Mouse (Mus musculus) Muller cell, postnatal 12 days (primary cell): ENCODE results near the gene Lactbl1.

ENCODE experiments used
- DNase-seq: peaks from one replicate; pipeline ENCODE4 v3.0.0-alpha.2; 2015; ENCODE audit errors: inconsistent ontology term

The Lactbl1 gene

GRCm38 (mm10) chr4:136636983-136637562 lies 14.7 kb downstream of the Lactbl1 start:
- DNase-seq, result no peak

GRCm38 (mm10) chr4:136637563-136638229 lies 15.3 kb downstream of the Lactbl1 start:
- peak; percentile 55 for DNase-seq

- DNase-seq, result no peak
These were observed 15.9 kb downstream of the Lactbl1 start for GRCm38 (mm10) chr4:136638230-136638750.

- peak; percentile 83 for DNase-seq
These were observed 16.5 kb downstream of the Lactbl1 start for GRCm38 (mm10) chr4:136638890-136639289.

- peak; percentile 70 for DNase-seq
These were observed 26.6 kb downstream of the Lactbl1 start for GRCm38 (mm10) chr4:136648922-136649479.

GRCm38 (mm10) chr4:136649480-136650196 lies 27.2 kb downstream of the Lactbl1 start:
- DNase-seq, result peak; percentile 88

- DNase-seq, result no peak
These were observed 27.8 kb downstream of the Lactbl1 start for GRCm38 (mm10) chr4:136650261-136650660.

GRCm38 (mm10) chr4:136651357-136651811 lies 29.0 kb downstream of the Lactbl1 start:
- no peak for DNase-seq

- DNase-seq, result no peak
These were observed 29.6 kb downstream of the Lactbl1 start for GRCm38 (mm10) chr4:136651882-136652527.

- DNase-seq, result no peak
These were observed 30.1 kb downstream of the Lactbl1 start for GRCm38 (mm10) chr4:136652528-136652910.

- no peak for DNase-seq
These were observed 30.6 kb downstream of the Lactbl1 start for GRCm38 (mm10) chr4:136653019-136653418.

- DNase-seq, result no peak
These were observed 31.3 kb downstream of the Lactbl1 start for GRCm38 (mm10) chr4:136653692-136654234.

- DNase-seq, result no peak
These were observed 35.5 kb downstream of the Lactbl1 start for GRCm38 (mm10) chr4:136657914-136658313.

- no peak for DNase-seq
These were observed 42.6 kb downstream of the Lactbl1 start for GRCm38 (mm10) chr4:136665068-136665467.

GRCm38 (mm10) chr4:136666002-136666401 lies 43.6 kb downstream of the Lactbl1 start:
- DNase-seq, result no peak

- DNase-seq, result no peak
These were observed 45.3 kb downstream of the Lactbl1 start for GRCm38 (mm10) chr4:136667757-136668156.

- no peak for DNase-seq
These were observed 50.1 kb downstream of the Lactbl1 start for GRCm38 (mm10) chr4:136672335-136673090.

GRCm38 (mm10) chr4:136675439-136675838 lies 53.0 kb downstream of the Lactbl1 start:
- no peak for DNase-seq

- DNase-seq, result peak; percentile 83
These were observed 56.1 kb downstream of the Lactbl1 start for GRCm38 (mm10) chr4:136678480-136678879.

GRCm38 (mm10) chr4:136679221-136679620 lies 56.8 kb downstream of the Lactbl1 start:
- DNase-seq, result no peak

GRCm38 (mm10) chr4:136680641-136681040 lies 58.2 kb downstream of the Lactbl1 start:
- DNase-seq, result no peak
